Mouse (Mus musculus) cerebellum, adult 2 months (tissue): Measurements from ENCODE around the gene Naa50.

Experiments used
- CTCF ChIP-seq: fragments of 200-500 bp; IDR thresholded peaks from 2 replicates; pipeline ENCODE4 v1.5.1; 2011; ENCODE audit warnings: low read depth, mild to moderate bottlenecking, control low read depth, low read length, moderate library complexity, borderline replicate concordance; ENCODE audit not compliant: insufficient read depth
- POLR2A ChIP-seq: fragments of 200-500 bp; IDR thresholded peaks from 2 replicates; pipeline ENCODE4 v1.6.1; 2011; ENCODE audit warnings: low read length, control low read depth, borderline replicate concordance; ENCODE audit not compliant: insufficient read depth

DNA sequence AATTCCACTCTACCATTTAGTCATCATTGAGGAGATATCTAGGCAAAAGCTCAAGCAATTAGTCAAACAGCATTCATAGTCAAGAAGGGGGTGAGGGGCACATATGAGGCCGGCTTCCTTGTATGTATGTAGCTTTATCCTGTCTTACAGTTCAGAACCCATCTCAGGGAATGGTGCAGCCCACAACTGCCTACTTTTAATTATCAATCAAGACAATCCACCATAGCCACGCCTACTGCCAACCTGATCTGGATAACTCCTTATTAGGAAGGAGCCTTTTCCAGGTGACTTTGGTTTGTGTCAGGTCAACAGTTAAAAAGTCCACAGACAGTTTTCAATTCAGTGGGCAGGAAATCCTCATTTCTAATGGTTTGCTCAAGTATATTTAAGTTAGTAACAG lies 14.2 kb upstream of the Naa50 start:
- TF ChIP-seq POLR2A (no peak), CTCF (no peak)
